Mouse (Mus musculus): ENCODE measurements around the gene Phactr1.

- TF ChIP-seq CTCF (IDR thresholded peaks at IDR 0.05; ENCODE audit: borderline replicate concordance, insufficient read depth, low read depth, low read length) (no peak), POLR2A (IDR thresholded peaks at IDR 0.05; ENCODE audit: borderline replicate concordance, insufficient read depth, low read length) (no peak)
Measured at GRCm38 (mm10) chr13:42916194-42917033, 236.0 kb downstream of the Phactr1 start.

Measured in cerebellum, adult 2 months (tissue).